Mouse (Mus musculus): Measurements from ENCODE around the gene Dnttip1. TPM values are rescaled to one million over a fixed set of nuclear protein-coding genes. Genes with fewer than 3 reads are reported as not detected.

Gene Dnttip1
- total and polyA plus RNA-seq, 3 experiments = 20.6 to 59.9 TPM; not detected in 1

DNA sequence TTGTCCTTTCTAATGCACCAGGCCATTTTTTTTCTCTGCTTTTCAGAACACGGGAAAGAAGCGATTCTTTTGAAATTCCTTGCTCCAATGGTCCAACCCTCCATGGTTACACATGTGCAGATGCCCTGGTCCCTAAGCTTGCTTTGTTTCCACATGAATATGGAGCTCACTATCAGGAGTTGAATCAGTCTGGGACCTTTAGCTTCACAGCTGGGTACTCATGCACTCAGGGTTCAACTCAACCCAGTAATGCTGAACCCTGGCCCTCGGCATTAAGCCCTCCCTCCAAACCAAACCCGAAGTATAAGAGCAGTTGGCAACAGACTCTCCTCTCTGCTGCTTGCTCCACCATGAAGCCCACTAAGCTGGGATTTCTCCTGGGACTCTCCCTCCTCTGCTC, 47.6 kb upstream of the Dnttip1 start, which contains the start of gene Spint4:
TSS of gene Spint4 (plus strand) at position 301 of the 400 bp plus-strand sequence.
- Histone ChIP-seq H3K79me2 (ENCODE audit: control insufficient read depth, insufficient read depth, low read length, poor library complexity) (no peaks in the 10 kb centered on the region), H3K36me3 (ENCODE audit: control insufficient read depth in 1 of 2, insufficient read depth in 2 of 2, low read length in 2 of 2) (no peaks in the 10 kb centered on the region), H3K9me3 (replicated peaks; ENCODE audit: insufficient read depth, low read length) (no peaks in the 10 kb centered on the region), H3K27ac (ENCODE audit: control insufficient read depth, low read depth, low read length) (no peak within 1 kb of the TSS), H3K9ac (ENCODE audit: control insufficient read depth, low read depth, low read length, poor library complexity, severe bottlenecking) (no peak within 1 kb of the TSS), H3K27me3 (ENCODE audit: control insufficient read depth in 1 of 2, insufficient read depth in 2 of 2, low read length in 2 of 2) (peaks cover 20 to 24% of the 10 kb centered on the region in 2 experiments), H3K4me1 (ENCODE audit: control insufficient read depth in 1 of 2, insufficient read depth in 2 of 2, low read length in 2 of 2) (no peaks in the 10 kb centered on the region), H3K4me3 (ENCODE audit: control insufficient read depth in 1 of 2, insufficient read depth in 1 of 2, low read depth in 2 of 2, low read length in 2 of 2) (no peak within 1 kb of the TSS)
- no peak for DNase-seq (ENCODE audit: low read depth, low spot score)
- TF ChIP-seq POLR2AphosphoS2 (IDR thresholded peaks at IDR 0.05; ENCODE audit: low read length) (no peak), CHD2 (IDR thresholded peaks at IDR 0.05; ENCODE audit: low read length) (no peak)

DNA sequence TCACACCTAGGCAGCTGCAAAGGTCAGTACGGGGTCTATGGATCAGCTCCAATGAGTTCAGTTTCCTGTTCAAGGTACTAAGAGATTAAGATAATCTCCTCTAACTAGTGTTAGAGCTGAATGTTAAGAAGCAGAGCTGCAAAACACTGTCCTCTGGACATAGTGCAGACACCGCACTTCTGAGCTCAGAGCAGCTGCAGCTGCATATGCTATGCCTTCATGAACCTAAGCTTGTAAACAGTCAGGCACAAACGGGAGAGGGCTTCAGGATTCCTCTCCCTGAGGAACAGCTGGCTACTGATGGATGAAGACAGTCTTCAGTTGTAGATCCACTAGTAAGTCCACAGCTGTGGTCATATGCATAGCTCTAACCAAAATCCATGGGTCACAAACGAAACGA, 44.8 kb upstream of the Dnttip1 start:
- H3K4me3 ChIP-seq (ENCODE audit: control insufficient read depth in 1 of 2, insufficient read depth in 1 of 2, low read depth in 2 of 2, low read length in 2 of 2) = no peak overlapping the region
- no peaks in the 10 kb centered on the region for H3K36me3 ChIP-seq (ENCODE audit: control insufficient read depth in 1 of 2, insufficient read depth in 2 of 2, low read length in 2 of 2)
- TF ChIP-seq RCOR1 (IDR thresholded peaks at IDR 0.05; ENCODE audit: low read depth, low read length) = no peak
- TF ChIP-seq EP300 (IDR thresholded peaks at IDR 0.05; ENCODE audit: low read depth in 1 of 2, low read length in 2 of 2) = no peak
- no peak for TF ChIP-seq MAX (IDR thresholded peaks at IDR 0.05; ENCODE audit: low read length)
- TF ChIP-seq SIN3A (IDR thresholded peaks at IDR 0.05; ENCODE audit: low read length) = no peak
- no peak for TF ChIP-seq MYB (IDR thresholded peaks at IDR 0.05; ENCODE audit: low read depth, low read length)
- no peak for TF ChIP-seq ELF1 (IDR thresholded peaks at IDR 0.05; ENCODE audit: low read depth, low read length)
- no peak for TF ChIP-seq ZMIZ1 (IDR thresholded peaks at IDR 0.05; ENCODE audit: low read depth, low read length)
- TF ChIP-seq KAT2A (conservative IDR thresholded peaks at IDR 0.05; ENCODE audit: low read depth, low read length) = no peak
- TF ChIP-seq MAFK (IDR thresholded peaks at IDR 0.05; ENCODE audit: borderline replicate concordance, low read depth, low read length) = no peak
- TF ChIP-seq TBP (IDR thresholded peaks at IDR 0.05; ENCODE audit: low read depth, low read length) = no peak
- TF ChIP-seq SMC3 (IDR thresholded peaks at IDR 0.05; ENCODE audit: low read depth, low read length) = no peak
- no peak for TF ChIP-seq CHD2 (IDR thresholded peaks at IDR 0.05; ENCODE audit: low read length)
- H3K4me1 ChIP-seq (ENCODE audit: control insufficient read depth in 1 of 2, insufficient read depth in 2 of 2, low read length in 2 of 2) = no peaks in the 10 kb centered on the region
- H3K9me3 ChIP-seq (replicated peaks; ENCODE audit: insufficient read depth, low read length) = no peaks in the 10 kb centered on the region
- no peak overlapping the region for H3K9ac ChIP-seq (ENCODE audit: control insufficient read depth, low read depth, low read length, poor library complexity, severe bottlenecking)
- H3K79me2 ChIP-seq (ENCODE audit: control insufficient read depth, insufficient read depth, low read length, poor library complexity) = no peaks in the 10 kb centered on the region
- DNase-seq (ENCODE audit: low read depth, low spot score) = no peak
- no peak overlapping the region for H3K27ac ChIP-seq (ENCODE audit: control insufficient read depth, low read depth, low read length)
- H3K27me3 ChIP-seq (ENCODE audit: control insufficient read depth in 1 of 2, insufficient read depth in 2 of 2, low read length in 2 of 2) = peaks cover 19 to 20% of the 10 kb centered on the region in 2 experiments

DNA sequence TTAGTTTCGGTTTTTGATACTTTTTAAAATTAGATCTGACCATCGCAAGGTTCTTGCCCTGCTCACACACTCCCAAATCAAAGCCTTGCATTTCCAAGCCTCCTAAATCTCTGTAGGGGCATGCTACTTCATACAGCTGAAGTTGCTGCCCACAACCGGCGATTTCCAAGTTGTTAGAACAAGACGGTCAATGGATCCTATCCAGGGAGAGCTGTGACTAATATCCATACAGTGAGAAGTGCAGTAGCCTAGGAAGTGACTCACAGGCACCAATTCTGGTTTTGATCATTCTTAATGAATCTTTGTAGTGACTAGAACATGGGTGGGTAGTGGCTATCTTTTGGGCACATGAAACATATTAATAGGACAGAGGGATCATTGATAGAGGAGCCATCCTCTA, 44.0 kb upstream of the Dnttip1 start:
- no peaks in the 10 kb centered on the region for H3K9me3 ChIP-seq (replicated peaks; ENCODE audit: insufficient read depth, low read length)
- no peak overlapping the region for H3K9ac ChIP-seq (ENCODE audit: control insufficient read depth, low read depth, low read length, poor library complexity, severe bottlenecking)
- H3K79me2 ChIP-seq (ENCODE audit: control insufficient read depth, insufficient read depth, low read length, poor library complexity) = no peaks in the 10 kb centered on the region
- no peak for DNase-seq (ENCODE audit: low read depth, low spot score)
- no peaks in the 10 kb centered on the region for H3K36me3 ChIP-seq (ENCODE audit: control insufficient read depth in 1 of 2, insufficient read depth in 2 of 2, low read length in 2 of 2)
- no peak overlapping the region for H3K4me3 ChIP-seq (ENCODE audit: control insufficient read depth in 1 of 2, insufficient read depth in 1 of 2, low read depth in 2 of 2, low read length in 2 of 2)
- TF ChIP-seq MXI1 (IDR thresholded peaks at IDR 0.05; ENCODE audit: low read depth, low read length) (no peak), USF1 (IDR thresholded peaks at IDR 0.05; ENCODE audit: low read depth, low read length) (no peak), MAFK (IDR thresholded peaks at IDR 0.05; ENCODE audit: borderline replicate concordance, low read depth, low read length) (no peak), NELFE (IDR thresholded peaks at IDR 0.05; ENCODE audit: low read depth, low read length) (no peak), NRF1 (IDR thresholded peaks at IDR 0.05; ENCODE audit: insufficient read depth, low read depth, low read length, poor library complexity, severe bottlenecking) (no peak)
- no peaks in the 10 kb centered on the region for H3K4me1 ChIP-seq (ENCODE audit: control insufficient read depth in 1 of 2, insufficient read depth in 2 of 2, low read length in 2 of 2)
- peaks cover 17 to 18% of the 10 kb centered on the region in 2 experiments for H3K27me3 ChIP-seq (ENCODE audit: control insufficient read depth in 1 of 2, insufficient read depth in 2 of 2, low read length in 2 of 2)
- H3K27ac ChIP-seq (ENCODE audit: control insufficient read depth, low read depth, low read length) = no peak overlapping the region

Data from MEL (cell line).